Mouse (Mus musculus): ENCODE data around the gene Nub1.

DNA sequence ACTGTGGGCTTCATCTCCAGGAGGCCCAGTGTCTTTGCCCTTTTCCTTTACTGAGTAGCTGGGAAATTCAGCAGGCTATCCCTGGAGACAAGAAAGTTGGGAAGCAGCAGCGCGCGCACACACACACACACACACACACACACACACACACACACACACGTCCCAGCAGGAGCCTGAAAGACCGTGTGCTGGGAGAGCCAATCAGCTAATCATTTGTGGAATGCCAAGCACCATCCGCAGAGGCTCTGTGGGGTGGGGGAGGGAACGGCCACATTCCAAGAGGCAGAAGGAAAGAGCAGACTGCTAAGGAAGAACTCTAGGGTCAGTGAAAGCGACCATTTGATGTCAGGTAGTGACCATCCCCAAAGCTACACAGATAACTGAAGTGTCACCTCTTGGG is 47.8 kb downstream of the Nub1 start:
- TF ChIP-seq POLR2A (IDR thresholded peaks at IDR 0.05; ENCODE audit: insufficient read depth, low read depth, low read length) (no peak), CTCF (IDR thresholded peaks at IDR 0.05; ENCODE audit: insufficient read depth, low read depth, low read length) (no peak)

Data from olfactory bulb, adult 2 months (tissue).